Mouse (Mus musculus) testis, adult 2 months (tissue): ENCODE data around the gene Ccl9. TPM values are rescaled to one million over a fixed set of nuclear protein-coding genes. Genes with fewer than 3 reads are reported as not detected.
"Not testable (repeated sequence)": the region's sequence is repeated elsewhere in the genome, so short reads cannot be mapped to it uniquely, and the experiment has no call there.

Experiments
- H3K27ac ChIP-seq: fragments of 200-500 bp; 2 replicates; pipeline ENCODE4 v1.5.1; 2012; ENCODE audit warnings: low read depth, low read length; ENCODE audit not compliant: control insufficient read depth, insufficient read depth
- H3K27me3 ChIP-seq: fragments of 200-500 bp; 2 replicates; pipeline ENCODE4 v1.6.1; 2012; ENCODE audit warnings: mild to moderate bottlenecking, low read length, moderate library complexity; ENCODE audit not compliant: control insufficient read depth, insufficient read depth
- H3K36me3 ChIP-seq: fragments of 200-500 bp; 2 replicates; pipeline ENCODE4 v1.6.1; 2012; ENCODE audit warnings: mild to moderate bottlenecking, low read length; ENCODE audit not compliant: control insufficient read depth, insufficient read depth
- H3K4me1 ChIP-seq: fragments of 200-500 bp; 2 replicates; pipeline ENCODE4 v1.6.1; 2012; ENCODE audit warnings: low read length; ENCODE audit not compliant: control insufficient read depth, insufficient read depth
- H3K4me3 ChIP-seq: fragments of 200-500 bp; 2 replicates; pipeline ENCODE4 v1.5.1; 2012; ENCODE audit warnings: low read depth, mild to moderate bottlenecking, low read length, moderate library complexity, mixed read lengths; ENCODE audit not compliant: control insufficient read depth
- CTCF ChIP-seq: fragments of 200-500 bp; IDR thresholded peaks from 2 replicates; pipeline ENCODE4 v1.5.1; 2012; ENCODE audit warnings: low read depth, mild to moderate bottlenecking, inconsistent platforms, low read length, moderate library complexity; ENCODE audit not compliant: control insufficient read depth, insufficient read depth, insufficient replicate concordance
- POLR2A ChIP-seq: fragments of 200-500 bp; IDR thresholded peaks from 2 replicates; pipeline ENCODE4 v1.6.1; 2012; ENCODE audit warnings: low read depth, mild to moderate bottlenecking, inconsistent platforms, low read length, moderate library complexity; ENCODE audit not compliant: control insufficient read depth
- polyA plus RNA-seq: library from polyadenylated mRNA; depleted of rRNA; stranded (reverse); fragments of >200 nt; gene quantifications from 2 replicates; pipeline ENCODE4 v1.2.3, GENCODE M21; 2012

The Ccl9 gene
- polyA plus RNA-seq, 1 experiment, result 0.14 TPM

DNA sequence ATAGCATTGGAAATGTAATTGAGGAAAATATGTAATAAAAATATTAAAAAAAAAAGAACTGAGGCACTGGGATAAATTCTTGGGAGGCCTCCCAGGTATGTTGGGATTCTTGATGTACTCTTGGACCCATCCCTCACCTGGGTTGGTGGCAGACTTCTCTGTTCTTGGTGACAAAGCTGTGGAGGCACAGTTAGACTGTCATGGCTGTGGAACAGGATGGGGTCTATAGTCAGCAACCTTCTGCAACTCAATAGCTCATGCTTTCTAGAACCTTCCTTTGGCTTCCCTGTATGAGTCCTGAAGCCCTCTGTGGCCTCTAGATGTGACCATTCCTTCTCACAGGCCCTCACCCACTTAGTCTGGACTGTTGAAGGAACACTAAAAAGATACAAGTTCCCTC, 11.8 kb downstream of the Ccl9 start:
- Histone ChIP-seq H3K4me1 (peaks cover 2% of the 10 kb centered on the region; the same call in 1 of the 2 replicates), H3K27me3 (no peaks in the 10 kb centered on the region), H3K4me3 (no peak overlapping the region), H3K27ac (no peak overlapping the region), H3K36me3 (no peaks in the 10 kb centered on the region)
- TF ChIP-seq POLR2A (no peak), CTCF (no peak)

DNA sequence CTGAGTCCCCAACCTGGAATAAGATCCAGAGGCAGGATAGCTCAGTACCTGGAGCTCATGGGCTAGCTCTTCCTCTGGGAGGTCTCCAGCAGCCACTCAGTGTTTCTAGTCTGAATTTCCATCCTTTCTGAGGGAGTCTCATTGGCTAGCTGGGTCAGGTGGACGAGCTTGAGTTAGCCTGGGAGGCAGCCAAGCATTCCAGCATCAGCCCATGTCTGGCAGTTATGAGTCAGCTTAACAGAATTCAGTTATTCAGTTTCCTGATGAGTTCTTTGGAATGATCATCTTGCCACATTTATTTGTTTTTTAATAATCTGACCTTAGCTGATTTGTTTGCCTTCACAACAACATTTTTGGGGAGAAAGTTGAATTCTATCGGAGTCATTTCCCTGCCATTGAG, 14.7 kb downstream of the Ccl9 start:
- H3K27ac ChIP-seq, result no peak overlapping the region
- H3K36me3 ChIP-seq, result no peaks in the 10 kb centered on the region
- H3K4me1 ChIP-seq, result peaks cover 2% of the 10 kb centered on the region; the same call in 1 of the 2 replicates
- H3K4me3 ChIP-seq, result no peak overlapping the region
- H3K27me3 ChIP-seq, result no peaks in the 10 kb centered on the region
- no peak for TF ChIP-seq CTCF
- TF ChIP-seq POLR2A, result no peak

DNA sequence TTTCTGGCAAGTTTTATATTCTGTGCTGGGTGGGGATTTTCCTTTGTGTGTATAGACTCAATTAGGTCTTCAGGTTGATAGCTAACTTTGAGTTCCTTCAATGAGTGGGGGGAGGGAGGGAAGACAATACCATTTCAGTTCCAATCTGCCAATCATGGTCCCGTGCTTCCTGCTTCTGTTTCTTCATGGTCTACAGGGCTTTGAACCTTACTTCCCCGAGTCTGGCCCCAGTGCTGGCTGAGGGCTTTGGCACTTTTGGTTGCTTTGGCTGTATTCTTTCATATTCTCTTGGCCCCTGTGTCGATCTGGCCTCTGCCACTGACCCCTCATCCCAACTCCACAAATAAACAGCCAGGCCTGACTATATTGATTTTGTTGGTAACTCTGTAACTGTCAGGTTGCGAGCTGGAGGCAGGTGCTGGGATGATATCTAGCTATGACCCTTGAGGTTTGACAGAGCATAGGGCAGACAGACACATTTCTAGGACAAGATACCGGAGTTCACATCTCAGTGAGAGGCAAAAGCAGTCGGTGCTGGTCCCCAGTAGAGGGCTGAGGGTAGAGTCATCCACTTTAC, 16.0 kb downstream of the Ccl9 start:
- no peaks in the 10 kb centered on the region for H3K27me3 ChIP-seq
- peaks cover 2% of the 10 kb centered on the region; the same call in 1 of the 2 replicates for H3K4me1 ChIP-seq
- no peaks in the 10 kb centered on the region for H3K36me3 ChIP-seq
- H3K27ac ChIP-seq, result no peak overlapping the region
- TF ChIP-seq CTCF, result no peak
- no peak for TF ChIP-seq POLR2A
- H3K4me3 ChIP-seq, result no peak overlapping the region

DNA sequence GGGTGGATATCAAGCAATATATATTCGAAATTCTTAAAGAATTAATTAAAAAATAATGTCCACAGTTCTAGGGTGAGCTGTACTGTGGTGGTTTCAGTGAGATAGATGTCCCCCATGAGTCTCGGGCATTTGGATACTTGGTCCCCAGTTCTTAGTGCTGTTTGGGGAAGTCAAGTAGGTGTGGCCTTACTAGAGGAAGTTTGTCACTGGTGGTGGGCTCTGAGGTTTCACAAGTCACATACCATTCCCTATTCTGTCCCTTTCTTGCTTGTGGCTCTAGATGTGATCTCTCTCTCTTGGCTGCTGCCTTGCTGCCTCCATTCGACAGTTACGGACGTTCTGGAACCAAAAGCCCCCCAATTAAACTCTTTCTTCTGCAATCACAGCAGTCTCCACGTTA, 18.0 kb downstream of the Ccl9 start:
- no peaks in the 10 kb centered on the region for H3K36me3 ChIP-seq
- no peaks in the 10 kb centered on the region for H3K27me3 ChIP-seq
- no peaks in the 10 kb centered on the region; the same call in 1 of the 2 replicates for H3K4me1 ChIP-seq
- no peak overlapping the region for H3K4me3 ChIP-seq
- TF ChIP-seq CTCF (no peak), POLR2A (no peak)
- H3K27ac ChIP-seq, result no peak overlapping the region

DNA sequence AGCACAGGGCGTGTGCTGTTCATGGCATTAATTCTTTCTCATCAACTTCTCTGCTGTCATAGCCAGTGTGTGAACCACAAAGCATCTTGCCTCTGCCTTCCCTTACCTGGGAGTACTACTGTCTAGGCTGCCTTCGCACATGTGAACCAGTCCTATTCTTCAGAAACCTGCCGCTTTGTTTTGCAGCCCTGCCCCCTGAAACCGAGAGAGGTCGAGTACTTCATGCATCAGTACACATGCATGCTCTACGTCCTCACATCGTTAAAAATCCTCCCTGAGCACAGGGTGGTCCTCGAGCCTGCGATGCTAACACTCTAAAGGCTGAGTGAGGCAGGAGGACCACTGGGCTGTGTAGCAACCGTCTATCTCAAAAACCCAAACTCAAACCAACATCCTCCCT, 21.4 kb downstream of the Ccl9 start:
- no peaks in the 10 kb centered on the region for H3K4me1 ChIP-seq

DNA sequence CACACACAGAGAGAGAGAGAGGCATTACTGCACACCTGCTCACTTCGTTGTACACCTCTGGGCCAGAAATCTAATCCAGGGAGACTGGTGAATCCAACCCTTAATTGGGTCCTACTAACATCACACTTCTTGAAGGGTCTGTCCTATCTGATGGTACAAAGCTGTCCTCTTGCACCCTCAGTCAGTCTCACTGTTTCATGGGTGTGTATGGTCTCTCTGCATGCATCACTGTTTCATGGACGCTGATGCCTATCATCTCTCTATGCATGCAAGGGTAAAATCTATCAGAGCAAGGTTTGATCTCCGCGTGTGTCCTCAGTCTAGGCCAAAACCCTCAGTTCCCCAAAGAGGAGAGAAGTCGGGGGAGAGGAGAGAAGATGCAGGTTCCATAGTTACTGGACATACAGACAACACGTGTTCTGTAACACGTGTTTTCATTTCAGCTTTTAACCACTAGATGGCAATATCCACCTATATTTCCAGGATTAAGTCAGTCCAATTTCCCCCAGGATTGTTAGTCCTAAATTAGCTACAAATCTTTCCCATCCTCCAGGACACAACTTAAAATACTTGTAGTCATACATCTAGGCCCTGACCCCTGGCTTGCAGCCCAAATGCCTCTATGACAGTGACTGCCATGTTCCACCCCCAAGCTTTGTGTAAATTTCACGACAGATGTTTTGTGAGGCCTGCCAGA, 22.2 kb downstream of the Ccl9 start:
- Histone ChIP-seq H3K27ac (no peak overlapping the region), H3K4me3 (no peak overlapping the region), H3K27me3 (no peaks in the 10 kb centered on the region), H3K4me1 (no peaks in the 10 kb centered on the region), H3K36me3 (no peaks in the 10 kb centered on the region)
- TF ChIP-seq CTCF (0 out of 2 replicates have a peak, but pooled peaks have one; percentile 5), POLR2A (no peak)

More for the DNA sequence above, 21.4 kb downstream of the Ccl9 start:
- TF ChIP-seq CTCF (no peak), POLR2A (no peak)
- Histone ChIP-seq H3K27ac (no peak overlapping the region), H3K4me3 (no peak overlapping the region), H3K27me3 (no peaks in the 10 kb centered on the region), H3K36me3 (no peaks in the 10 kb centered on the region)

DNA sequence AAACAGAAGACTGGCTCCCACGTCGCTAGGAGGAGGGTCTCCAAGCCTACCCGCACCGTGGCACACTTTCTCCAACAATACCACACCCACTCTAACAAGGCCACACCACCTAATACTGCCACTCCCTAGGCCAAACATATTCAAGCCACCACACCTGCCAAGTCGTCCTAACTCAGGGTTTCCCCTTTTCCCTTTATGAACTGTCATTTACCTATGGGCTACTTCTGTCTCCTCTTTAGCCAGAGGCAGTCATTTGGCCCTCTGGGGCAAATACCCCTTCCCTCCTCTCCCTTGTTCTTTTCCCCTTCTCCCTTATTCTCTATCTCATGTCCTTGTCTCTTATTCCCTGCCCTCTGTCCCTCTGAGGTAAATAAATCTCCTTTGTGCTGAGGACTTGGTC, 26.8 kb downstream of the Ccl9 start:
- H3K36me3 ChIP-seq, result no peaks in the 10 kb centered on the region
- H3K4me1 ChIP-seq, result no peaks in the 10 kb centered on the region
- peak overlapping the region; percentile 97 for H3K27ac ChIP-seq
- no peak for TF ChIP-seq POLR2A
- no peak for TF ChIP-seq CTCF
- H3K27me3 ChIP-seq, result no peaks in the 10 kb centered on the region
- no peak overlapping the region for H3K4me3 ChIP-seq

DNA sequence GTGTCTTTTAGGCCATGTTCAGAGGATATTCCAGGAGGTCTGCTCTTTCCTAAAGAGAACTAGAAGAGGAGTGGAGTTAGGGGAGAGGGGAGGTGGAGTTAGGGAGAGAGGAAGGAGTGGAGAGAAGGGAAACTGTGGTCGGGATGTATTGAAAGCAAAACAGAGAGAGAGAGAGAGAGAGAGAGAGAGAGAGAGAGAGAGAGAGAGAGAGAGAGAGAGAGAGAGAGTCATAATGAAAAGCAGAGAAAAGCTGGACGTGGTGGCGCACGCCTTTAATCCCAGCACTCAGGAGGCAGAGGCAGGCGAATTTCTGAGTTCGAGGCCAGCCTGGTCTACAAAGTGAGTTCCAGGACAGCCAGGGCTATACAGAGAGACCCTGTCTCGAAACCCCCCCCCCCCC, 27.4 kb downstream of the Ccl9 start:
- H3K27me3 ChIP-seq, result not testable (repeated sequence)

More for the DNA sequence above, 27.4 kb downstream of the Ccl9 start:
- not testable (repeated sequence) for H3K27ac ChIP-seq, H3K36me3 ChIP-seq, H3K4me3 ChIP-seq, H3K4me1 ChIP-seq
